Mouse (Mus musculus) thymus, adult 2 months (tissue): ENCODE data around the gene Celsr3.

Source experiments
- CTCF ChIP-seq: fragments of 200-500 bp; IDR thresholded peaks from 2 replicates; pipeline ENCODE4 v1.5.1; 2012; ENCODE audit warnings: mild to moderate bottlenecking, control low read depth, low read length, moderate library complexity, borderline replicate concordance; ENCODE audit not compliant: control insufficient read depth, poor library complexity, insufficient read depth; ENCODE audit errors: extremely low read depth
- POLR2A ChIP-seq: fragments of 200-500 bp; IDR thresholded peaks from 2 replicates; pipeline ENCODE4 v1.6.1; 2012; ENCODE audit warnings: mild to moderate bottlenecking, low read length, control low read depth, moderate library complexity; ENCODE audit not compliant: control insufficient read depth, poor library complexity, insufficient read depth; ENCODE audit errors: extremely low read depth

- TF ChIP-seq POLR2A (no peak), CTCF (no peak)
These were observed 19.7 kb upstream of the Celsr3 start for GRCm38 (mm10) chr9:108806379-108806778.
